In the genomic region with DNA sequence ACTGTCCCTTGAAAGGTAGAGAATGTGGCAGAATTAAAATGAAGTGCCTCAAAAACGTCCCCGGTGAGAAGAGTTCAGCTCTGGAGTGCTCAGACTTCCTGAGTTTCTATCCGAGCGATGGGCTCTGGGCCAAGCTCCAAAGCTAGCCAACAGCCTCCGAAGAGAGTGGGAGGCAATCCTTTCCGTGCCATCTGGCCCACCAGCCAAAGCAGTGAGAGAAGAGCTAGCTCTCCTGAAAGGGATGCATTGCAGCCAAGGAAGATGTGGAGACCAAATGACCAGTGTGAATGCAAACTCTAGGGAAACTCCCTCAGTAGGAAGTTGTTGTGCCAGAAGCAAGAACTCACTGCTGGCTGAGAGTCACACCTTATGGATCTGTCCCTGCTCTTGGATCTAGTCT, we compare ENCODE assay signal across 9 mouse cellular contexts. TPM values are rescaled to one million over a fixed set of nuclear protein-coding genes. Genes with fewer than 3 reads are reported as not detected.
A peak's percentile ranks its signal among the peaks of the same experiment; 100 is the strongest.
DNase-seq lines count a peak whose midpoint lies in the region; ATAC-seq lines count a peak whose summit lies in the region.
"Had no signal": no experiment of that assay in that cellular context is flagged by ENCODE, and none has a peak within 500 bp of the region (broad histone marks: within the 10 kb centered on the region; RNA-seq: fewer than 3 reads in every experiment).

No protein-coding gene starts in this region.

- H3K9ac ChIP-seq in forebrain, embryonic 14.5 days (ENCODE audit: low read length): no peak overlapping the region
- H3K9ac ChIP-seq: limb, embryonic 13.5 days had no signal

- no peaks in the 10 kb centered on the region for H3K36me3 ChIP-seq in forebrain, embryonic 14.5 days (ENCODE audit: control insufficient read depth, insufficient read depth, low read length)
- no peaks in the 10 kb centered on the region for H3K36me3 ChIP-seq in forebrain, embryonic 10.5 days (replicated peaks)
- H3K36me3 ChIP-seq: limb, embryonic 13.5 days had no signal

- H3K9me3 ChIP-seq in forebrain, embryonic 14.5 days (replicated peaks; ENCODE audit: control insufficient read depth, low read length): no peaks in the 10 kb centered on the region
- H3K9me3 ChIP-seq in forebrain, embryonic 10.5 days: 0 out of 2 replicates have a peak, but pooled peaks cover 3% of the 10 kb centered on the region
- H3K9me3 ChIP-seq: limb, embryonic 13.5 days had no signal

- H3K4me2 ChIP-seq in forebrain, embryonic 14.5 days (ENCODE audit: low read length): no peak overlapping the region
- H3K4me2 ChIP-seq: limb, embryonic 13.5 days had no signal

- H3K27ac ChIP-seq in forebrain, embryonic 14.5 days (ENCODE audit: low read depth, low read length): no peak overlapping the region
- H3K27ac ChIP-seq in forebrain, embryonic 10.5 days: no peak overlapping the region
- H3K27ac ChIP-seq: limb, embryonic 13.5 days had no signal

- no peaks in the 10 kb centered on the region for H3K4me1 ChIP-seq in forebrain, embryonic 14.5 days (ENCODE audit: control insufficient read depth, insufficient read depth, low read length)
- no peaks in the 10 kb centered on the region for H3K4me1 ChIP-seq in forebrain, embryonic 10.5 days

- no peaks in the 10 kb centered on the region for H3K27me3 ChIP-seq in forebrain, embryonic 14.5 days (replicated peaks; ENCODE audit: control insufficient read depth, insufficient read depth, low read length)
- H3K27me3 ChIP-seq in forebrain, embryonic 10.5 days (ENCODE audit: poor library complexity, severe bottlenecking): no peaks in the 10 kb centered on the region

- no peak overlapping the region for H3K4me3 ChIP-seq in forebrain, embryonic 14.5 days (ENCODE audit: low read depth, low read length)
- no peak overlapping the region for H3K4me3 ChIP-seq in forebrain, embryonic 10.5 days
- H3K4me3 ChIP-seq: limb, embryonic 13.5 days had no signal

- DNase-seq in forebrain, embryonic 14.5 days (ENCODE audit: low spot score): peak; percentile 52
- no peak for DNase-seq in forebrain, embryonic 10.5 days (ENCODE audit: extremely low spot score, low spot score)
- DNase-seq in urinary bladder, postnatal 14 days (ENCODE audit: low spot score): peak; percentile 19
- no peak for DNase-seq in urinary bladder, adult 18-20 months (ENCODE audit: low spot score in 2 of 2)
- DNase-seq in left cerebral cortex, adult 9 months (ENCODE audit: low spot score in 2 of 2): peak; percentile 47 to 81
- no peak for DNase-seq in embryo, embryonic 11 days

- ATAC-seq in forebrain, embryonic 14.5 days: no peak
- ATAC-seq in erythroid progenitor cell, adult 5-6 weeks (replicated peaks; ENCODE audit: low FRiP score, poor library complexity, severe bottlenecking): no peak
- no peak for ATAC-seq in megakaryocyte-erythroid progenitor cell, adult 5-6 weeks (replicated peaks; ENCODE audit: low FRiP score, low TSS enrichment, poor library complexity, severe bottlenecking)

- 62% methylated on average over 6 of the region's 6 CpGs for WGBS in forebrain, embryonic 14.5 days
- 94% methylated on average over 6 of the region's 6 CpGs for WGBS in forebrain, embryonic 10.5 days

RNA-seq across cellular contexts. Expression of gene 4930453N24Rik, which starts 59.1 kb away (rescaled TPM):
- polyA plus RNA-seq in forebrain, embryonic 14.5 days (2014; fragmentation: Nextera tagmentation; extraction: Ambion mirVana): 29.9 and 31.5 TPM in 2 replicates
- 30.3 and 36.3 TPM in 2 replicates for polyA plus RNA-seq in forebrain, embryonic 10.5 days (2016; fragmentation: Nextera tagmentation; extraction: Ambion mirVana)
- 14.1 and 28.5 TPM in 2 replicates for total RNA-seq in erythroid progenitor cell, adult 5-6 weeks (2015; ENCODE audit: low replicate concordance)
- total RNA-seq in erythroid progenitor cell, adult 5-6 weeks (2017; ENCODE audit: low replicate concordance): 17.5 and 21.8 TPM in 2 replicates
- total RNA-seq in megakaryocyte-erythroid progenitor cell, adult 5-6 weeks (2014; fragmentation: Nextera tagmentation): 46.7 and 55.1 TPM in 2 replicates
- 34.0 and 37.4 TPM in 2 replicates for total RNA-seq in megakaryocyte-erythroid progenitor cell, adult 5-6 weeks (2017)

Comparison
In these comparisons a context has a peak if more than half of its experiments do, and no peak if none do; other contexts are left out.
1. DNase-seq: peak in forebrain, embryonic 14.5 days (single experiment), urinary bladder, postnatal 14 days (single experiment) and left cerebral cortex, adult 9 months (2 of 2); none in forebrain, embryonic 10.5 days (single experiment), urinary bladder, adult 18-20 months (0 of 2) and embryo, embryonic 11 days (single experiment).